ENCODE assay signal across 8 mouse cellular contexts in the genomic region with DNA sequence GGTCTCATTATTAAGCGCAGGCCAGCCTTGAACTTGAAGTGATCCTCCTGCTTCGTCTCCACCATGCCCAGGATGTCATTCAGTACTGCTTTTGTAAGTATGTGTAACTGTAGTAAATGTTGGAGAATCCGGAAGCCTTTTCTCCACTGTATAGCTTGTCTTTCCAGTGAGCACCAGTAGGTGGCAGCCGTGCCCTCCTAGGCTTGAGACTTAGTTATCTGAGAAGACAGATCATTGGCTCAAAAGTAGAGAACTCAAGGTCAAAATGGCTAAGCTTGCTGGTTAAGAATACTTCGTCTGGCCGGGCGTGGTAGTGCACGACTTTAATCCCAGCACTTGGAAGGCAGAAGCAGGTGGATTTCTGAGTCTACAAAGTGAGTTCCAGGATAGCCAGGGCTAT.
DNase-seq lines count a peak whose midpoint lies in the region; ATAC-seq and TF ChIP-seq lines count a peak whose summit lies in the region.

No protein-coding gene starts in this region.

- WGBS in heart, embryonic 11.5 days (ENCODE audit: insufficient replicate concordance) = 26% methylated on average over 8 of the region's 8 CpGs
- WGBS in lung, postnatal 0 days = 29% methylated on average over 8 of the region's 8 CpGs

- DNase-seq in heart, adult 11 months = peak; percentile 92
- DNase-seq in ZHBTc4 (ENCODE audit: low read depth, low spot score) = peak; percentile 93
- DNase-seq in cerebellum, postnatal 10 days = peak; percentile 72 to 78
- DNase-seq in gastrocnemius, postnatal 10 days = peak; percentile 69
- DNase-seq in layer of hippocampus, adult 11-12 months (ENCODE audit: low spot score) = peak; percentile 75
- peak; percentile 79 for DNase-seq in lung, postnatal 0 days (ENCODE audit: low spot score)
- peak; percentile 49 to 52 for DNase-seq in right cerebral cortex, postnatal 36 days (ENCODE audit: low spot score in 2 of 2)

- H3K27ac ChIP-seq in heart, embryonic 11.5 days (ENCODE audit: low read depth, low read length) = no peak overlapping the region
- no peak overlapping the region for H3K27ac ChIP-seq in lung, postnatal 0 days (ENCODE audit: low read length)

- TF ChIP-seq EP300 in lung, postnatal 0 days (IDR thresholded peaks at IDR 0.05) = no peak

- no peaks in the 10 kb centered on the region for H3K27me3 ChIP-seq in heart, embryonic 11.5 days (ENCODE audit: control insufficient read depth, insufficient read depth, low read length)
- no peaks in the 10 kb centered on the region for H3K27me3 ChIP-seq in lung, postnatal 0 days (replicated peaks; ENCODE audit: insufficient read depth, low read length)

- H3K4me3 ChIP-seq in heart, embryonic 11.5 days (ENCODE audit: low read depth, low read length) = no peak overlapping the region
- no peak overlapping the region for H3K4me3 ChIP-seq in lung, postnatal 0 days (ENCODE audit: low read depth, low read length)

- H3K9ac ChIP-seq in heart, embryonic 11.5 days (ENCODE audit: low read depth, low read length) = no peak overlapping the region
- no peak overlapping the region for H3K9ac ChIP-seq in lung, postnatal 0 days (replicated peaks; ENCODE audit: low read depth)

- peak; percentile 88 for TF ChIP-seq CTCF in lung, postnatal 0 days (IDR thresholded peaks at IDR 0.05)

- H3K36me3 ChIP-seq in heart, embryonic 11.5 days (ENCODE audit: control insufficient read depth, insufficient read depth, low read length) = no peaks in the 10 kb centered on the region
- H3K36me3 ChIP-seq in lung, postnatal 0 days (ENCODE audit: insufficient read depth, low read length) = no peaks in the 10 kb centered on the region

- H3K9me3 ChIP-seq in heart, embryonic 11.5 days (replicated peaks; ENCODE audit: control insufficient read depth, low read length) = no peaks in the 10 kb centered on the region
- H3K9me3 ChIP-seq in lung, postnatal 0 days (ENCODE audit: low read length) = no peaks in the 10 kb centered on the region

- H3K4me2 ChIP-seq in heart, embryonic 11.5 days = no peak overlapping the region
- no peak overlapping the region for H3K4me2 ChIP-seq in lung, postnatal 0 days (replicated peaks; ENCODE audit: low read depth, low read length)

- no peak for ATAC-seq in heart, embryonic 11.5 days (replicated peaks; ENCODE audit: insufficient number of reproducible peaks, low FRiP score, low TSS enrichment)
- peak; percentile 33; the same call in 1 of the 2 replicates for ATAC-seq in lung, postnatal 0 days

- no peaks in the 10 kb centered on the region for H3K4me1 ChIP-seq in heart, embryonic 11.5 days (ENCODE audit: control insufficient read depth, insufficient read depth, low read length)
- no peaks in the 10 kb centered on the region for H3K4me1 ChIP-seq in lung, postnatal 0 days (ENCODE audit: insufficient read depth, low read depth, low read length)
